2 mouse cellular contexts compared by ENCODE assay signal in genomic region chr8:105286907-105287306, GRCm38 (mm10).
TF ChIP-seq lines count a peak whose summit lies in the region.

No protein-coding gene starts in this region.

TF ChIP-seq in MEL, 35 proteins besides CTCF, POLR2A, EP300 and RAD21:
- TF ChIP-seq GATA1 (IDR thresholded peaks at IDR 0.05; ENCODE audit: low read depth, low read length) (no peak), MAX (IDR thresholded peaks at IDR 0.05; ENCODE audit: low read length) (no peak), TAL1 (IDR thresholded peaks at IDR 0.05; ENCODE audit: low read length) (no peak), SIN3A (IDR thresholded peaks at IDR 0.05; ENCODE audit: low read length) (no peak), USF2 (IDR thresholded peaks at IDR 0.05; ENCODE audit: borderline replicate concordance in 1 of 2, insufficient read depth in 1 of 2, low read depth in 1 of 2, low read length in 2 of 2) (no peak), E2F4 (IDR thresholded peaks at IDR 0.05; ENCODE audit: borderline replicate concordance, low read depth, low read length) (no peak), ETS1 (IDR thresholded peaks at IDR 0.05; ENCODE audit: low read depth, low read length) (no peak), JUND (IDR thresholded peaks at IDR 0.05; ENCODE audit: low read depth, low read length) (no peak), SMC3 (IDR thresholded peaks at IDR 0.05; ENCODE audit: low read depth, low read length) (peak; percentile 42; the same call in 1 of the 2 replicates), POLR2AphosphoS2 (IDR thresholded peaks at IDR 0.05; ENCODE audit: low read length) (no peak), MEF2A (IDR thresholded peaks at IDR 0.05; ENCODE audit: extremely low read depth, insufficient replicate concordance, low read depth, low read length, poor library complexity, severe bottlenecking) (no peak), MAZ (IDR thresholded peaks at IDR 0.05; ENCODE audit: low read depth, low read length) (no peak), MYC (IDR thresholded peaks at IDR 0.05; ENCODE audit: low read depth, low read length) (no peak), ZC3H11A (IDR thresholded peaks at IDR 0.05; ENCODE audit: low read depth, low read length) (peak; percentile 54)

TF ChIP-seq in myocyte, 11 proteins besides CTCF, POLR2A, EP300 and RAD21:
- TF ChIP-seq TCF3 (IDR thresholded peaks at IDR 0.05; ENCODE audit: insufficient read length, low read depth) (no peak), MYOG (IDR thresholded peaks at IDR 0.05; ENCODE audit: control insufficient read depth in 1 of 3, insufficient read depth in 1 of 3, insufficient read length in 2 of 3, low read depth in 2 of 3) (no peak), SRF (IDR thresholded peaks at IDR 0.05; ENCODE audit: control insufficient read depth, insufficient read length, low read depth) (no peak), MYOD1 (IDR thresholded peaks at IDR 0.05; ENCODE audit: control insufficient read depth in 1 of 3, insufficient read length in 2 of 3, low read depth in 2 of 3) (no peak), TCF12 (IDR thresholded peaks at IDR 0.05; ENCODE audit: insufficient read depth, poor library complexity, severe bottlenecking) (no peak), MAX (IDR thresholded peaks at IDR 0.05; ENCODE audit: low read depth) (no peak), E2F4 (IDR thresholded peaks at IDR 0.05; ENCODE audit: insufficient read depth) (no peak), USF1 (IDR thresholded peaks at IDR 0.05; ENCODE audit: low read depth) (no peak), POLR2AphosphoS2 (IDR thresholded peaks at IDR 0.05; ENCODE audit: insufficient read length, low read depth) (no peak), REST (IDR thresholded peaks at IDR 0.05; ENCODE audit: insufficient read depth, insufficient read length) (no peak), CEBPB (IDR thresholded peaks at IDR 0.05; ENCODE audit: insufficient read depth, poor library complexity, severe bottlenecking) (no peak)
